Mouse (Mus musculus) left cerebral cortex, adult 9 months (tissue): ENCODE results near the gene Dmbx1.
A peak's percentile ranks its signal among the peaks of the same experiment; 100 is the strongest.

ENCODE experiments used
- DNase-seq, 2 experiments: peaks; one replicate each; pipeline ENCODE4 v3.0.0; 2022; ENCODE audit warnings: low spot score in 2 of 2

Dmbx1 gene

GRCm38 (mm10) chr4:115939295-115940102, at the start of gene Dmbx1:
Gene Dmbx1, minus strand, starts transcription at chr4:115939926.
- DNase-seq: no peak

- no peak for DNase-seq
Measured at GRCm38 (mm10) chr4:115989382-115989781, 49.7 kb upstream of the Dmbx1 start.

GRCm38 (mm10) chr4:115987858-115988530, 48.3 kb upstream of the Dmbx1 start:
- DNase-seq: no peak

- DNase-seq: no peak
Measured at GRCm38 (mm10) chr4:115987436-115987835, 47.7 kb upstream of the Dmbx1 start.

- DNase-seq: no peak
Measured at GRCm38 (mm10) chr4:115984967-115985366, 45.2 kb upstream of the Dmbx1 start.

GRCm38 (mm10) chr4:115984111-115984510, 44.4 kb upstream of the Dmbx1 start:
- DNase-seq: peak in 1 of 2 experiments; percentile 81

- peak in 1 of 2 experiments; percentile 82 for DNase-seq
Measured at GRCm38 (mm10) chr4:115980676-115981075, 41.0 kb upstream of the Dmbx1 start.

GRCm38 (mm10) chr4:115979437-115979836, 39.7 kb upstream of the Dmbx1 start:
- no peak for DNase-seq

- DNase-seq: no peak
Measured at GRCm38 (mm10) chr4:115978911-115979310, 39.2 kb upstream of the Dmbx1 start.

- no peak for DNase-seq
Measured at GRCm38 (mm10) chr4:115972543-115972942, 32.8 kb upstream of the Dmbx1 start.

- no peak for DNase-seq
Measured at GRCm38 (mm10) chr4:115964446-115964845, 24.7 kb upstream of the Dmbx1 start.

GRCm38 (mm10) chr4:115963751-115964150, 24.0 kb upstream of the Dmbx1 start:
- DNase-seq: no peak

- DNase-seq: peak in 1 of 2 experiments; percentile 17
Measured at GRCm38 (mm10) chr4:115962671-115963412, 23.1 kb upstream of the Dmbx1 start.

- DNase-seq: no peak
Measured at GRCm38 (mm10) chr4:115961991-115962390, 22.3 kb upstream of the Dmbx1 start.

- DNase-seq: no peak
Measured at GRCm38 (mm10) chr4:115959546-115959945, 19.8 kb upstream of the Dmbx1 start.

GRCm38 (mm10) chr4:115955494-115955775, 15.7 kb upstream of the Dmbx1 start:
- DNase-seq: no peak

GRCm38 (mm10) chr4:115954656-115955493, 15.1 kb upstream of the Dmbx1 start:
- DNase-seq: no peak

- no peak for DNase-seq
Measured at GRCm38 (mm10) chr4:115953559-115953958, 13.8 kb upstream of the Dmbx1 start.

GRCm38 (mm10) chr4:115952758-115953157, 13.0 kb upstream of the Dmbx1 start:
- DNase-seq: peak in 1 of 2 experiments; percentile 72

- DNase-seq: no peak
Measured at GRCm38 (mm10) chr4:115943669-115944314, 4.1 kb upstream of the Dmbx1 start.

GRCm38 (mm10) chr4:115941242-115941820, 1.6 kb upstream of the Dmbx1 start:
- DNase-seq: no peak
